Mouse (Mus musculus): ENCODE results near the gene Zmiz1.

DNA sequence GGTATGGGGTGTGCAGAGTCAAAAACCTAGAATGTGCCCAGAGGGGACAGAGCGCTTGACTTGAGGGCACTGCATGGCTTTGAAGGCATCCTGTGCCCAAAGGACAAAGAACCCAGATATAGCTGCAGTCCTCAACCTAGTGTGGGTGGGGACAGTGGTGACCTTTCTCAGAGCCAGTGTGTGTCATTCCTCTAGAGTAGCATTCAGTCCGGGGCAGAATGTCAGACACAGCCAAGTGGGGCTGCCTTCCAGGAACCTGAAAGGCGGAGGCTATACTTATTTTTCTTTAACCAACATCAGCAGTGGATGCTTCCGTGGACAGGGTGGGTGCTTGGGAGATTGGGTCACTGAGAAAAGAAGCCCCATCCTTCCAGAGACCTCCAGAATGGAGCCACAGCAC lies 103.5 kb downstream of the Zmiz1 start:
- TF ChIP-seq CTCF (IDR thresholded peaks at IDR 0.05; ENCODE audit: borderline replicate concordance, insufficient read depth, low read depth, low read length): no peak
- TF ChIP-seq POLR2A (IDR thresholded peaks at IDR 0.05; ENCODE audit: borderline replicate concordance, insufficient read depth, low read length): no peak

All from cerebellum, adult 2 months (tissue).